Mouse (Mus musculus) heart, postnatal 14 days (tissue): ENCODE results near the gene Ccnl1. TPM values are rescaled to one million over a fixed set of nuclear protein-coding genes. Genes with fewer than 3 reads are reported as not detected.

Experiments
- DNase-seq, 2 experiments: peaks; one replicate each; pipeline ENCODE4 v3.0.0; 2021 to 2022
- intact Hi-C: fragments of 180-260 bp; cut with DNase I; formaldehyde crosslinking; loops from one replicate; pipeline ENCODE4 v1.15.1; 2025
- total RNA-seq, 2 experiments: library from RNA; stranded (reverse); gene quantifications; 2 replicates each; pipeline ENCODE4 v1.2.3; 2021

The Ccnl1 gene
- total RNA-seq, 2 experiments from 2014 or later, result 33.6 TPM

GRCm38 (mm10) chr3:65897233-65897993 is 60.6 kb downstream of the Ccnl1 start:
- intact Hi-C loops, result no loop called here
- peak in 1 of 2 experiments; percentile 30 for DNase-seq
